Mouse (Mus musculus) kidney, adult 11 months (tissue): Measurements from ENCODE around the gene Fam161a.

Experiments
- DNase-seq: peaks from one replicate; pipeline ENCODE4 v3.0.0; 2022

Gene Fam161a

GRCm38 (mm10) chr11:22991218-22991835 lies 16.0 kb upstream of the Fam161a start:
- DNase-seq, result no peak

GRCm38 (mm10) chr11:22994271-22994670 lies 13.1 kb upstream of the Fam161a start:
- no peak for DNase-seq

GRCm38 (mm10) chr11:22995461-22995860 lies 11.9 kb upstream of the Fam161a start:
- DNase-seq, result no peak

GRCm38 (mm10) chr11:22998308-22998707 lies 9.0 kb upstream of the Fam161a start:
- no peak for DNase-seq

GRCm38 (mm10) chr11:23005276-23005675 lies 2.1 kb upstream of the Fam161a start:
- no peak for DNase-seq

GRCm38 (mm10) chr11:23007166-23007480 lies 208 bp upstream of the Fam161a start:
- DNase-seq, result no peak

- DNase-seq, result peak; percentile 89
Observed at GRCm38 (mm10) chr11:23008181-23008823, 971 bp downstream of the Fam161a start.

GRCm38 (mm10) chr11:23008824-23009200 lies 1.5 kb downstream of the Fam161a start:
- no peak for DNase-seq

- DNase-seq, result no peak
Observed at GRCm38 (mm10) chr11:23013096-23013495, 5.8 kb downstream of the Fam161a start.

GRCm38 (mm10) chr11:23013580-23014294 lies 6.4 kb downstream of the Fam161a start:
- no peak for DNase-seq

- no peak for DNase-seq
Observed at GRCm38 (mm10) chr11:23014996-23015395, 7.7 kb downstream of the Fam161a start.

- no peak for DNase-seq
Observed at GRCm38 (mm10) chr11:23017943-23018342, 10.6 kb downstream of the Fam161a start.

GRCm38 (mm10) chr11:23020116-23020770 lies 12.9 kb downstream of the Fam161a start:
- peak; percentile 7 for DNase-seq

GRCm38 (mm10) chr11:23020841-23021240 lies 13.5 kb downstream of the Fam161a start:
- DNase-seq, result no peak

- no peak for DNase-seq
Observed at GRCm38 (mm10) chr11:23023155-23023554, 15.8 kb downstream of the Fam161a start.

GRCm38 (mm10) chr11:23024169-23024568 lies 16.8 kb downstream of the Fam161a start:
- DNase-seq, result no peak

- no peak for DNase-seq
Observed at GRCm38 (mm10) chr11:23028957-23029356, 21.6 kb downstream of the Fam161a start.

- no peak for DNase-seq
Observed at GRCm38 (mm10) chr11:23029399-23029798, 22.1 kb downstream of the Fam161a start.

- no peak for DNase-seq
Observed at GRCm38 (mm10) chr11:23047252-23047651, 39.9 kb downstream of the Fam161a start.

GRCm38 (mm10) chr11:23047663-23048582 lies 40.6 kb downstream of the Fam161a start:
- DNase-seq, result no peak

- no peak for DNase-seq
Observed at GRCm38 (mm10) chr11:23049642-23050041, 42.3 kb downstream of the Fam161a start.

- peak; percentile 21 for DNase-seq
Observed at GRCm38 (mm10) chr11:23052353-23052752, 45.0 kb downstream of the Fam161a start.

GRCm38 (mm10) chr11:23063153-23063552 lies 55.8 kb downstream of the Fam161a start:
- DNase-seq, result no peak
